Mouse (Mus musculus): ENCODE data around the gene Plce1. TPM values are rescaled to one million over a fixed set of nuclear protein-coding genes. Genes with fewer than 3 reads are reported as not detected.

The Plce1 gene
- 4.8 and 7.3 TPM in 2 replicates for polyA plus RNA-seq (2012; ENCODE audit: insufficient read depth, insufficient read length, missing spikeins)

- Histone ChIP-seq H3K27ac (replicated peaks; ENCODE audit: low read depth, low read length) (peak within 1 kb of the TSS; percentile 35; the same call in 1 of the 2 replicates), H3K4me1 (ENCODE audit: control insufficient read depth, insufficient read depth, insufficient read length, low read length) (no peaks in the 10 kb centered on the region), H3K4me3 (ENCODE audit: insufficient read depth, low read depth, low read length) (peak within 1 kb of the TSS; percentile 67)
Measured at GRCm38 (mm10) chr19:38480731-38481621, at the start of gene Plce1. Gene Plce1, plus strand, starts transcription at chr19:38481109.

- no peaks in the 10 kb centered on the region for H3K4me1 ChIP-seq (ENCODE audit: control insufficient read depth, insufficient read depth, insufficient read length, low read length)
- no peak overlapping the region for H3K27ac ChIP-seq (replicated peaks; ENCODE audit: low read depth, low read length)
- no peak overlapping the region for H3K4me3 ChIP-seq (ENCODE audit: insufficient read depth, low read depth, low read length)
Measured at GRCm38 (mm10) chr19:38431326-38431725, 49.6 kb upstream of the Plce1 start.

GRCm38 (mm10) chr19:38432021-38432420 is 48.9 kb upstream of the Plce1 start:
- no peak overlapping the region for H3K4me3 ChIP-seq (ENCODE audit: insufficient read depth, low read depth, low read length)
- H3K4me1 ChIP-seq (ENCODE audit: control insufficient read depth, insufficient read depth, insufficient read length, low read length), result no peaks in the 10 kb centered on the region
- H3K27ac ChIP-seq (replicated peaks; ENCODE audit: low read depth, low read length), result no peak overlapping the region

GRCm38 (mm10) chr19:38433381-38433780 is 47.5 kb upstream of the Plce1 start:
- no peak overlapping the region for H3K27ac ChIP-seq (replicated peaks; ENCODE audit: low read depth, low read length)
- H3K4me1 ChIP-seq (ENCODE audit: control insufficient read depth, insufficient read depth, insufficient read length, low read length), result no peaks in the 10 kb centered on the region
- H3K4me3 ChIP-seq (ENCODE audit: insufficient read depth, low read depth, low read length), result no peak overlapping the region

- Histone ChIP-seq H3K27ac (replicated peaks; ENCODE audit: low read depth, low read length) (no peak overlapping the region), H3K4me1 (ENCODE audit: control insufficient read depth, insufficient read depth, insufficient read length, low read length) (no peaks in the 10 kb centered on the region), H3K4me3 (ENCODE audit: insufficient read depth, low read depth, low read length) (no peak overlapping the region)
Measured at GRCm38 (mm10) chr19:38435221-38435620, 45.7 kb upstream of the Plce1 start.

GRCm38 (mm10) chr19:38441860-38442259 is 39.0 kb upstream of the Plce1 start:
- Histone ChIP-seq H3K4me3 (ENCODE audit: insufficient read depth, low read depth, low read length) (no peak overlapping the region), H3K27ac (replicated peaks; ENCODE audit: low read depth, low read length) (no peak overlapping the region), H3K4me1 (ENCODE audit: control insufficient read depth, insufficient read depth, insufficient read length, low read length) (no peaks in the 10 kb centered on the region)

GRCm38 (mm10) chr19:38445758-38446157 is 35.2 kb upstream of the Plce1 start:
- Histone ChIP-seq H3K4me1 (ENCODE audit: control insufficient read depth, insufficient read depth, insufficient read length, low read length) (no peaks in the 10 kb centered on the region), H3K4me3 (ENCODE audit: insufficient read depth, low read depth, low read length) (no peak overlapping the region), H3K27ac (replicated peaks; ENCODE audit: low read depth, low read length) (no peak overlapping the region)

- Histone ChIP-seq H3K4me1 (ENCODE audit: control insufficient read depth, insufficient read depth, insufficient read length, low read length) (no peaks in the 10 kb centered on the region), H3K27ac (replicated peaks; ENCODE audit: low read depth, low read length) (no peak overlapping the region), H3K4me3 (ENCODE audit: insufficient read depth, low read depth, low read length) (no peak overlapping the region)
Measured at GRCm38 (mm10) chr19:38455228-38455627, 25.7 kb upstream of the Plce1 start.

GRCm38 (mm10) chr19:38458996-38459395 is 21.9 kb upstream of the Plce1 start:
- Histone ChIP-seq H3K27ac (replicated peaks; ENCODE audit: low read depth, low read length) (no peak overlapping the region), H3K4me3 (ENCODE audit: insufficient read depth, low read depth, low read length) (no peak overlapping the region), H3K4me1 (ENCODE audit: control insufficient read depth, insufficient read depth, insufficient read length, low read length) (no peaks in the 10 kb centered on the region)

- no peak overlapping the region for H3K4me3 ChIP-seq (ENCODE audit: insufficient read depth, low read depth, low read length)
- H3K27ac ChIP-seq (replicated peaks; ENCODE audit: low read depth, low read length), result no peak overlapping the region
- no peaks in the 10 kb centered on the region for H3K4me1 ChIP-seq (ENCODE audit: control insufficient read depth, insufficient read depth, insufficient read length, low read length)
Measured at GRCm38 (mm10) chr19:38460696-38461095, 20.2 kb upstream of the Plce1 start.

- Histone ChIP-seq H3K27ac (replicated peaks; ENCODE audit: low read depth, low read length) (no peak overlapping the region), H3K4me1 (ENCODE audit: control insufficient read depth, insufficient read depth, insufficient read length, low read length) (no peaks in the 10 kb centered on the region), H3K4me3 (ENCODE audit: insufficient read depth, low read depth, low read length) (no peak overlapping the region)
Measured at GRCm38 (mm10) chr19:38470257-38470893, 10.5 kb upstream of the Plce1 start.

- H3K27ac ChIP-seq (replicated peaks; ENCODE audit: low read depth, low read length), result no peak overlapping the region
- H3K4me3 ChIP-seq (ENCODE audit: insufficient read depth, low read depth, low read length), result no peak overlapping the region
- H3K4me1 ChIP-seq (ENCODE audit: control insufficient read depth, insufficient read depth, insufficient read length, low read length), result no peaks in the 10 kb centered on the region
Measured at GRCm38 (mm10) chr19:38475394-38475793, 5.5 kb upstream of the Plce1 start.

- no peaks in the 10 kb centered on the region for H3K4me1 ChIP-seq (ENCODE audit: control insufficient read depth, insufficient read depth, insufficient read length, low read length)
- no peak overlapping the region for H3K4me3 ChIP-seq (ENCODE audit: insufficient read depth, low read depth, low read length)
- no peak overlapping the region for H3K27ac ChIP-seq (replicated peaks; ENCODE audit: low read depth, low read length)
Measured at GRCm38 (mm10) chr19:38478286-38478685, 2.6 kb upstream of the Plce1 start.

GRCm38 (mm10) chr19:38478948-38479347 is 2.0 kb upstream of the Plce1 start:
- Histone ChIP-seq H3K4me3 (ENCODE audit: insufficient read depth, low read depth, low read length) (no peak overlapping the region), H3K27ac (replicated peaks; ENCODE audit: low read depth, low read length) (no peak overlapping the region), H3K4me1 (ENCODE audit: control insufficient read depth, insufficient read depth, insufficient read length, low read length) (no peaks in the 10 kb centered on the region)

GRCm38 (mm10) chr19:38479473-38479872 is 1.4 kb upstream of the Plce1 start:
- Histone ChIP-seq H3K4me3 (ENCODE audit: insufficient read depth, low read depth, low read length) (no peak overlapping the region), H3K4me1 (ENCODE audit: control insufficient read depth, insufficient read depth, insufficient read length, low read length) (no peaks in the 10 kb centered on the region), H3K27ac (replicated peaks; ENCODE audit: low read depth, low read length) (no peak overlapping the region)
